Mouse (Mus musculus) MEL (cell line): ENCODE results near the gene Mmp25.

Experiments
- CHD2 ChIP-seq: IDR thresholded peaks from 2 replicates; pipeline ENCODE4 v1.6.1; 2011; ENCODE audit warnings: low read length, improper control_type of control experiment
- CTCF ChIP-seq, 3 experiments: IDR thresholded peaks in 2 of 3; conservative IDR thresholded peaks in 1 of 3; 2 replicates each; pipeline ENCODE4 v1.5.1; 2011 to 2012; ENCODE audit warnings: low read length in 3 of 3, low read depth in 2 of 3, mild to moderate bottlenecking in 2 of 3, improper control_type of control experiment in 1 of 3, inconsistent platforms in 1 of 3, mixed read lengths in 1 of 3, moderate library complexity in 1 of 3; ENCODE audit not compliant: control insufficient read depth in 1 of 3, insufficient read depth in 1 of 3, poor library complexity in 1 of 3, severe bottlenecking in 1 of 3
- MYB ChIP-seq: IDR thresholded peaks from 2 replicates; pipeline ENCODE4 v1.6.1; 2011; ENCODE audit warnings: mild to moderate bottlenecking, low read depth, low read length, improper control_type of control experiment
- MYC ChIP-seq: IDR thresholded peaks from 2 replicates; pipeline ENCODE4 v1.6.1; 2011; ENCODE audit warnings: low read depth, mild to moderate bottlenecking, low read length, improper control_type of control experiment, moderate library complexity
- POLR2A ChIP-seq, 2 experiments: IDR thresholded peaks; 2 replicates each; pipeline ENCODE4 v1.6.1; 2011 to 2012; ENCODE audit warnings: low read length in 2 of 2, mild to moderate bottlenecking in 2 of 2, control low read depth in 1 of 2, improper control_type of control experiment in 1 of 2, low read depth in 1 of 2, moderate library complexity in 1 of 2; ENCODE audit not compliant: control insufficient read depth in 1 of 2, insufficient read depth in 1 of 2, poor library complexity in 1 of 2
- RAD21 ChIP-seq: IDR thresholded peaks from 2 replicates; pipeline ENCODE4 v1.6.1; 2011; ENCODE audit warnings: mild to moderate bottlenecking, low read depth, low read length, improper control_type of control experiment
- SMC3 ChIP-seq: IDR thresholded peaks from 2 replicates; pipeline ENCODE4 v1.6.1; 2011; ENCODE audit warnings: low read depth, low read length, improper control_type of control experiment

GRCm38 (mm10) chr17:23587253-23587652, 57.8 kb downstream of the Mmp25 start:
- TF ChIP-seq CTCF (IDR thresholded peaks at IDR 0.05 in 2 of 3, conservative IDR thresholded peaks at IDR 0.05 in 1 of 3; ENCODE audit: control insufficient read depth in 1 of 3, insufficient read depth in 1 of 3, low read depth in 2 of 3, low read length in 3 of 3, poor library complexity in 1 of 3, severe bottlenecking in 1 of 3) (no peak), MYB (no peak), CHD2 (no peak), POLR2A (IDR thresholded peaks at IDR 0.05; ENCODE audit: control insufficient read depth in 1 of 2, insufficient read depth in 1 of 2, low read depth in 1 of 2, low read length in 2 of 2, poor library complexity in 1 of 2) (no peak), MYC (no peak), RAD21 (no peak), SMC3 (no peak)
